Mouse (Mus musculus) ES-CJ7 (cell line): ENCODE measurements around the gene Stpg3.
A peak's percentile ranks its signal among the peaks of the same experiment; 100 is the strongest.

ENCODE experiments used
- DNase-seq: peaks from one replicate; pipeline ENCODE4 v3.0.0; 2011; ENCODE audit warnings: low read depth, low spot score

Gene Stpg3

GRCm38 (mm10) chr2:25236614-25237013 lies 22.2 kb upstream of the Stpg3 start, which contains the start of gene Rnf224:
Gene Rnf224 (minus strand): TSS chr2:25236787.
- DNase-seq: no peak

GRCm38 (mm10) chr2:25234551-25235220 lies 20.2 kb upstream of the Stpg3 start:
- DNase-seq: no peak

- no peak for DNase-seq
Measured at GRCm38 (mm10) chr2:25234050-25234449, 19.6 kb upstream of the Stpg3 start, which contains the start of gene Slc34a3. Gene Slc34a3 (minus strand): TSS chr2:25234364.

GRCm38 (mm10) chr2:25233421-25233820 lies 19.0 kb upstream of the Stpg3 start:
- DNase-seq: no peak

GRCm38 (mm10) chr2:25231038-25231437 lies 16.6 kb upstream of the Stpg3 start:
- peak; percentile 45 for DNase-seq

- DNase-seq: no peak
Measured at GRCm38 (mm10) chr2:25230581-25230980, 16.1 kb upstream of the Stpg3 start.

GRCm38 (mm10) chr2:25229582-25229981 lies 15.1 kb upstream of the Stpg3 start:
- DNase-seq: no peak

GRCm38 (mm10) chr2:25228995-25229530 lies 14.6 kb upstream of the Stpg3 start:
- DNase-seq: no peak

GRCm38 (mm10) chr2:25228431-25228889 lies 14.0 kb upstream of the Stpg3 start:
- DNase-seq: peak; percentile 95

- no peak for DNase-seq
Measured at GRCm38 (mm10) chr2:25227406-25227805, 13.0 kb upstream of the Stpg3 start.

GRCm38 (mm10) chr2:25226864-25227263 lies 12.4 kb upstream of the Stpg3 start:
- no peak for DNase-seq

- DNase-seq: no peak
Measured at GRCm38 (mm10) chr2:25225811-25226379, 11.5 kb upstream of the Stpg3 start.

- DNase-seq: peak; percentile 100
Measured at GRCm38 (mm10) chr2:25224766-25225752, 10.6 kb upstream of the Stpg3 start.

- DNase-seq: no peak
Measured at GRCm38 (mm10) chr2:25224492-25224765, 10.0 kb upstream of the Stpg3 start, which contains the start of gene Tubb4b. Gene Tubb4b (minus strand): TSS chr2:25224702.

- DNase-seq: peak; percentile 85
Measured at GRCm38 (mm10) chr2:25223681-25224491, 9.4 kb upstream of the Stpg3 start.

GRCm38 (mm10) chr2:25221331-25221772 lies 6.9 kb upstream of the Stpg3 start:
- peak; percentile 33 for DNase-seq

- DNase-seq: no peak
Measured at GRCm38 (mm10) chr2:25218445-25218844, 4.0 kb upstream of the Stpg3 start, which contains the start of gene Fam166a. Gene Fam166a (plus strand): TSS chr2:25218745.

GRCm38 (mm10) chr2:25217666-25218065 lies 3.2 kb upstream of the Stpg3 start:
- DNase-seq: no peak

- DNase-seq: no peak
Measured at GRCm38 (mm10) chr2:25213266-25213865, 1.1 kb downstream of the Stpg3 start.

- DNase-seq: peak; percentile 95
Measured at GRCm38 (mm10) chr2:25211121-25211670, 3.2 kb downstream of the Stpg3 start, which contains the start of gene Nelfb. Gene Nelfb (minus strand): TSS chr2:25211489.
